Mouse (Mus musculus) hindbrain, embryonic 16.5 days (tissue): ENCODE data around the gene Hprt. TPM values are rescaled to one million over a fixed set of nuclear protein-coding genes. Genes with fewer than 3 reads are reported as not detected.

ENCODE experiments used
- ATAC-seq: fragments of 200-750 bp; cut with Nextera tagmentation; 2 replicates; pipeline ENCODE4 v1.8.0; 2017; ENCODE audit warnings: moderate TSS enrichment, moderate library complexity
- H3K27ac ChIP-seq: fragments of 300-500 bp; sonication (generic); 2 replicates; pipeline ENCODE4 v1.5.1; 2014; ENCODE audit warnings: low read depth, mild to moderate bottlenecking, control low read depth, low read length, moderate library complexity
- H3K27me3 ChIP-seq: fragments of 300-500 bp; sonication (generic); replicated peaks from 2 replicates; pipeline ENCODE4 v1.6.1; 2014; ENCODE audit warnings: low read length; ENCODE audit not compliant: control insufficient read depth, insufficient read depth
- H3K36me3 ChIP-seq: fragments of 300-500 bp; sonication (generic); 2 replicates; pipeline ENCODE4 v1.6.1; 2014; ENCODE audit warnings: mild to moderate bottlenecking, low read length, moderate library complexity, mixed read lengths; ENCODE audit not compliant: control insufficient read depth, insufficient read depth
- H3K4me1 ChIP-seq: fragments of 300-500 bp; sonication (generic); 2 replicates; pipeline ENCODE4 v1.6.1; 2014; ENCODE audit warnings: low read depth, low read length; ENCODE audit not compliant: control insufficient read depth, insufficient read depth
- H3K4me2 ChIP-seq: fragments of 300-500 bp; sonication (generic); 2 replicates; pipeline ENCODE4 v1.6.1; 2014; ENCODE audit warnings: mild to moderate bottlenecking, low read length, control low read depth, moderate library complexity
- H3K4me3 ChIP-seq: fragments of 300-500 bp; sonication (generic); 2 replicates; pipeline ENCODE4 v1.5.1; 2014; ENCODE audit warnings: mild to moderate bottlenecking, low read length, control low read depth, moderate library complexity
- H3K9ac ChIP-seq: fragments of 300-500 bp; sonication (generic); 2 replicates; pipeline ENCODE4 v1.6.1; 2014; ENCODE audit warnings: low read depth, mild to moderate bottlenecking, control low read depth, low read length, moderate library complexity
- H3K9me3 ChIP-seq: fragments of 300-500 bp; sonication (generic); 2 replicates; pipeline ENCODE4 v1.6.1; 2014; ENCODE audit warnings: mild to moderate bottlenecking, low read length, moderate library complexity; ENCODE audit not compliant: control insufficient read depth
- WGBS: fragments of 180-500 bp; shearing (Covaris S2); extraction: QIAGEN DNeasy Blood & Tissue Kit; methylation state at CpG from one replicate; pipeline ENCODE4 v1.1.7; 2014; 5-methylcytosine and 5-hydroxymethylcytosine counted together
- polyA plus RNA-seq: library from polyadenylated mRNA; unstranded; fragments of >200 nt; fragmentation: Nextera tagmentation; extraction: Ambion mirVana; gene quantifications from 2 replicates; pipeline ENCODE4 v1.2.1, GENCODE M21; 2015

The Hprt gene
- polyA plus RNA-seq, 1 experiment from 2014 or later = 164 TPM

DNA sequence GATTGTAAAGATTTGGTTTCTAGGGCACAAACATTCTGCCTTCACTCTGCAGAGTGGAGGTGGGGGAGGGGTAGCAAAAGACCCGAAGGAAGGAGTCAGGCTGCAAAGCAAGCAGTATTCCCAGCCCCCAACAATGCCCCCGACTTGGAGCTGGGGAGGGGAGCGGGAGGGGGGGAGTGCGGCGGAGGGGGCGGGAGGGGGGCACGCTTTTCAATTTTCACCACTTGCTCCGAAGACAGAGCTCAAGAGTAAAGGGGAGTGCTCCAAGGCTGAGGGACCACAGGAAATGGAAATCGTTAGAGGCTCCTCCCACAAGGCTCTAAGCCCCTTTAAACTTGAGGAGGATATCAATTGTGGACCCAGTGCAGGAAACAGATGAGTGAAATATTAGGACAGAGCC is 62.4 kb downstream of the Hprt start:
- no peak overlapping the region; the same call in 1 of the 2 replicates for H3K9ac ChIP-seq
- WGBS = 15% methylated on average over 8 of the region's 9 CpGs
- no peaks in the 10 kb centered on the region for H3K9me3 ChIP-seq
- peak overlapping the region; percentile 49 for H3K4me2 ChIP-seq
- H3K4me1 ChIP-seq = no peaks in the 10 kb centered on the region
- ATAC-seq = no peak
- H3K4me3 ChIP-seq = peak overlapping the region; percentile 24
- no peaks in the 10 kb centered on the region for H3K27me3 ChIP-seq
- no peak overlapping the region for H3K27ac ChIP-seq
- H3K36me3 ChIP-seq = no peaks in the 10 kb centered on the region

DNA sequence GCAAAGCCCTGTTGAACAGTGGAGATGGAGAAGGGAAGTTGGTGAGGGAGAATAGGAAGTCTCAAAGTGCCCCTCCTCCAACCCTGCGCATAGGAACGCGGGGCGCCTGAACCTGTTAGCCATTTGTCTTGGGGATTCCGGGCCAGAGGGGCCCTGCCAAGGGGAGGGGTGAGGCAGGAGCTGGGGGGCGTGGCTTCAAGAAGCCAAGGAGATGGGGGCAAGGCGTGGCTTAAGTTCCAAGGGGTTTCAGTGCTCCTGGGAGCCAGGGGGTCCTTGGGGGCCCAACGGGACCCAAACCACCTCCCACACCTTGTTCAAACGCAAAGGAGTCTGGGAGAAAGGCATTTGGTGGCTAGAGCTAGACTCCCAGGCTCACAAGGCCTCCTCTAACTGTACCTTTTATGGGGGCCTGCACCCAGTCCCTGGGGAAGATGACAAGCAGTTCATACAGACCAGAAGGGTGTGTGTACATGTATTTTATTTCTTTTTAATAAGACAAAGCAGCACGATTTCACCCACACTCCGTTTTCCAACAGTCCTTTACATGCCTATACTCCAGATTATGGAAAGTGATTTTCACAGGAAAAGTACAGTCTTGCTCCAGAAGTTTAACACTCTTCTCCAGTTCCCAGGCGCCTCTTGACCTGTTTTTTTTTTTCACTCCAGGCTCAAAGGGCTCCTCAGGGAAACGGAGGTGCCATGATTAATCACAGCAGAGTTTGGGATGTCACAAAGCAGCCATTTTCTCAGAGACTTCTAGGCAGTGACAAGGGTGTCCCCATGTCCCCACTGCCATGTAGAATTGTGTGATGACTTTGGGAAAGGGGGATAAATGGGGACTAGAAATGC is 64.9 kb downstream of the Hprt start:
- Histone ChIP-seq H3K36me3 (no peaks in the 10 kb centered on the region), H3K4me2 (peak overlapping the region; percentile 2; the same call in 1 of the 2 replicates), H3K9ac (no peak overlapping the region), H3K27me3 (no peaks in the 10 kb centered on the region; the same call in 1 of the 2 replicates), H3K4me1 (no peaks in the 10 kb centered on the region), H3K4me3 (no peak overlapping the region), H3K27ac (no peak overlapping the region), H3K9me3 (no peaks in the 10 kb centered on the region; the same call in 1 of the 2 replicates)
- no peak for ATAC-seq
- 16% methylated on average over 13 of the region's 13 CpGs for WGBS

DNA sequence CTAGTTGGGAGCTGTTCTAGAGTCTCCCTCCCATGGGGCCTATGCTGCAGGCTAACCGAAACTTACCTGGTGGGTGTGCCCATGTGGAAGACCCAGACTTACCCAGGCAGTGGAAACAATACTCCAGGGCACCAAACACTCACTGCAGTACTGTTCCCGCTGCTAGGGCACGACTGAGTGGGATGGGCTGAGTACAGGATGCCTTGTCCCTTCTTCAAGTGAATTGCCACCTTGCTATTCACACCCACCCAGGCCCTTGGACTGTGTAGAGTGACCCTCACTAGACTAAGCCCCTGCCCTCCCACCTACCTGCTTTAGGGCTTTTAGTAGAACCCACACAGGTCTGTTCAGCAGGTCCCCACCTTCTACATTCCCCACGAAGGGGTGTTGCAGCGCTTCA is 65.9 kb downstream of the Hprt start:
- H3K27me3 ChIP-seq = no peaks in the 10 kb centered on the region; the same call in 1 of the 2 replicates
- no peak overlapping the region for H3K4me3 ChIP-seq
- no peak overlapping the region for H3K27ac ChIP-seq
- 72% methylated on average over 5 of the region's 5 CpGs for WGBS
- H3K4me1 ChIP-seq = no peaks in the 10 kb centered on the region
- H3K9ac ChIP-seq = no peak overlapping the region
- no peak overlapping the region for H3K4me2 ChIP-seq
- no peak for ATAC-seq
- H3K9me3 ChIP-seq = no peaks in the 10 kb centered on the region; the same call in 1 of the 2 replicates
- H3K36me3 ChIP-seq = no peaks in the 10 kb centered on the region

DNA sequence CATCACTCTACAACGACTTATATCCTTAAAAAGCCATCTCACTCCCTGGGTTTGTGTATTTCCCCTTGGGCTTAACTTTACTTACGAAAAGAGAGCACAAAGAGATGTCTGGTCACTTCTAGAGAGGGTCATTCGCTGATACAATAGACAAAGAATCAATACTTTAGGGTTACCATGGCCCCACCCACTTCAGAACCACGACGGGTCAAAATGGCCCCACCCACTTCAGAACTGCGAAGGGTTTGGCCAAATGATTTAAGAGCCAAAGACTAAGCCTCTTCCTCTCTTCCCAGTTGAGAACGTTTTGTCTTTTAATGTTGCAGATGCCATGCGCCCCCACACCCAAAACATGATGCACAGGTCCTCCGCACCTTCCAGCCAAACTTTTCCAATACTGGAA is 67.8 kb downstream of the Hprt start:
- H3K27ac ChIP-seq = no peak overlapping the region
- H3K36me3 ChIP-seq = no peaks in the 10 kb centered on the region
- H3K27me3 ChIP-seq = no peaks in the 10 kb centered on the region; the same call in 1 of the 2 replicates
- no peak overlapping the region for H3K9ac ChIP-seq
- no peaks in the 10 kb centered on the region; the same call in 1 of the 2 replicates for H3K9me3 ChIP-seq
- H3K4me1 ChIP-seq = no peaks in the 10 kb centered on the region
- WGBS = 18% methylated on average over 9 of the region's 9 CpGs
- peak overlapping the region; percentile 74 for H3K4me2 ChIP-seq
- peak overlapping the region; percentile 49 for H3K4me3 ChIP-seq
- no peak for ATAC-seq

DNA sequence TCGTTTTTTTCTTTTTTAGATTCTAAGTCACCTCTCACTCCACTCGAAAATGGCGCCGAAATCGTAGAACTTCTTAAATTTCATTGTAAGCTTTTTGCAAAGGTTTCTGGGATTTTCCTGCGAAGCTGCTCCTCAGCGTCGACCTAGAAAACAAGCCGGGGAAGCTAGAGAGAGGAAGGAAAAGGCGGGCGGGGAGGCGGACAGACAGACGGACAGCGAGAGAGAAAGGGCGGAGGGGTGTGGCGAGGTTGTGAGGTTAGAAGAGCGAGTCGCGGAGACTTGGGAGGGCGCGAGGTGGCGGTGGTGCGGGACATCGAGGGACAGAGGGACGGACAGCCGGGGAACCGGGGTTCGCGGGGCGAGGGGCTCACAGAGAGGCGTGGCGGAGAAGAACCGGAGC is 68.7 kb downstream of the Hprt start:
- Histone ChIP-seq H3K4me1 (no peaks in the 10 kb centered on the region), H3K27ac (peak overlapping the region; percentile 64; the same call in 1 of the 2 replicates), H3K9ac (peak overlapping the region; percentile 59), H3K36me3 (no peaks in the 10 kb centered on the region), H3K9me3 (no peaks in the 10 kb centered on the region; the same call in 1 of the 2 replicates), H3K4me3 (peak overlapping the region; percentile 49), H3K4me2 (peak overlapping the region; percentile 74), H3K27me3 (no peaks in the 10 kb centered on the region; the same call in 1 of the 2 replicates)
- ATAC-seq = peak; percentile 48
- 13% methylated on average over 25 of the region's 33 CpGs for WGBS

DNA sequence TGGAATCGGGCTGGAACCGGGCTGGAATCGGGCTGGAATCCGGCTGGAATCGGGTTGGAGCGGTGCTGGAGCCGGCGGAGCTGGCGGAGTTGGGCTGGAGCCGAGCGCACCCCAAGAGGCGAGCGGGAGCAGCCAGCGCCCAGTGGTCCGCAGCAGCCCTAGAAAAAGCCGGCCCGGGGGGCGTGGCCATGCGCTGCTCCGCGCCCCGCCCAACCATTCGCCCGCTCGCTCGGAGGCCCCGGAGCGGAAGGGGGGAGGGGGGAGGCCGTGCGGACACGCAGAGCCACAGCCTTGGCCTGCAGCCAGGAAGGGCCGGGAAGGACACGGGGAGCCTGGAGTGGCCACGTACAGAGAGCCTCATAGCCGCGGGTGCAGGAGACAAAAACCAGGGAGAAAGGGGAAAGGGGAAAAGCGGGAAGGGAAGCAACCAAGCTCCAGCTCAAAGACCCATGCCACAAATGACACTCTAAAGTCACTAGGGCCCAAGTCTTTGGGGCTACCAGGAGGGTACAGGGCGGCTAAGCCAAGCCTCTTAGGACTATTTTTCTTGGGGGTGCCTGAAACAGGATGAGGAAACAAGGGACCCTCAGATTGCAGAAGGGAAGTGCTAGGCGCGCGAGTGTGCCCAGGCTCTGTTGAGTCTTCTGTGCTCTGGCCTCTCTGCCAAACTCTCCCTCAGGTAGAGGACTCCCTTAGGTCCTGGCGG is 69.3 kb downstream of the Hprt start:
- Histone ChIP-seq H3K4me1 (no peaks in the 10 kb centered on the region), H3K9me3 (no peaks in the 10 kb centered on the region; the same call in 1 of the 2 replicates), H3K36me3 (no peaks in the 10 kb centered on the region), H3K4me2 (peak overlapping the region; percentile 74), H3K9ac (peak overlapping the region; percentile 59), H3K27ac (peak overlapping the region; percentile 64; the same call in 1 of the 2 replicates), H3K4me3 (peak overlapping the region; percentile 49), H3K27me3 (no peaks in the 10 kb centered on the region; the same call in 1 of the 2 replicates)
- WGBS = 25% methylated on average over 33 of the region's 42 CpGs
- ATAC-seq = peak; percentile 87

DNA sequence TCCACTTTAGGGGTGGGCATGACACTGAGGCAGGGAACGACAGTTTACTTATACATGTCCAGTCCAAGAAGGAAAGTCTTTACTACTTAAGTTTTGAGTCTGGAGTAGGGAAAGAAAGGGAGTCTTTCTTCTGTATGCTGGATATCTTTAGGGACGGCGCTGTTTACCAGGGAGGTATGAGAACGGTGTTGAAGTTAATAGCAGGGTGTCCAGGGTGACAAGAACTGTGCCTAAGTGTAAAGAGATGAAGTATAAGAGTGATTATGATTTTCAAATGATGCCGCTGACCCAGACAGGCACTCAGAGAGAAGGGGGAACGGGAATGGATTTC is 69.8 kb downstream of the Hprt start:
- H3K4me3 ChIP-seq = peak overlapping the region; percentile 49
- peak overlapping the region; percentile 74 for H3K4me2 ChIP-seq
- WGBS = 30% methylated on average over 6 of the region's 6 CpGs
- no peaks in the 10 kb centered on the region for H3K4me1 ChIP-seq
- H3K9me3 ChIP-seq = no peaks in the 10 kb centered on the region; the same call in 1 of the 2 replicates
- ATAC-seq = 0 out of 2 replicates have a peak, but pooled peaks have one; percentile 1
- no peak overlapping the region for H3K9ac ChIP-seq
- H3K27me3 ChIP-seq = no peaks in the 10 kb centered on the region; the same call in 1 of the 2 replicates
- H3K27ac ChIP-seq = no peak overlapping the region
- H3K36me3 ChIP-seq = no peaks in the 10 kb centered on the region

DNA sequence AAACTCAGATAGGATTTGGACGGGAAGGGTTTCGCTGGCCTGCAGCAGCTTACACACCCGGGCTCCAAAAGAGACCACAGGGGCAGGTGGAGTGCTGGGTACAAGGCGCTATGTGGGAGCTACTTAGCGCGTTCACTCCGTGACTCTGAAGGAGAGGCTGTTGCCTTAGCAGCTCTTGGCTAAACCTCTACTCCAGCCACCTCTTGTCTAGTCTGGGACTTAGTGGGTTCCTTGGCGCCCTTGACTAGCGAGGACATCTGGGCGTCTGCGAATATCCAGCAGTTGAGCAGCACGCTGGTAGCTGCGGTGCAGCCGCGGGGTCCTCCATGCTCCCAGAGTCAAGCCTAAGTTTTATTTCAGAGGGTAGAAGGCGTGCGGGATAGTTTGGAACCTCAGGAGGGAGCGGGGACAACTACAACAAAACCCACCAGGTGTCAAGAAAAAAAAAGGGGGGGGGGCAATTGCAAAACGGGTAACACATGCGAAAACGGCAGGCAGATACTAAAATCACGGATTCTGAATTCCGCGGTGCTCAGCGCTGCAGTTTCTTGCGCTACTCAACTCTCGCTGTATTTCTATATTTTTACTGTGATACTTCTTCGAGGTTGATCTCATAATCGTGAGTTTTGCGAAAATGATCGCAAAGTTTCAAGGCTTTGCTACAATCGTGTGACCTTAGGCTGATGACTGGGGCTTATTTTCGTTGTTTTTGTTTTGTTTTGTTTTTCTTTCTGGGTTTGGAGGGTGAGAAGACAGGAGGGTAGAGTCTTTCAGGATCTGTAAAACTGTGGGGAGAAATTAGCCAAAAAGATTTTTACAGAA is 70.7 kb downstream of the Hprt start:
- Histone ChIP-seq H3K27ac (no peak overlapping the region), H3K9ac (no peak overlapping the region), H3K4me3 (peak overlapping the region; percentile 28), H3K4me1 (no peaks in the 10 kb centered on the region), H3K27me3 (no peaks in the 10 kb centered on the region; the same call in 1 of the 2 replicates), H3K9me3 (no peaks in the 10 kb centered on the region; the same call in 1 of the 2 replicates), H3K36me3 (no peaks in the 10 kb centered on the region), H3K4me2 (peak overlapping the region; percentile 49)
- 11% methylated on average over 32 of the region's 33 CpGs for WGBS
- ATAC-seq = no peak
